Mouse (Mus musculus) cerebellum, postnatal 25 days (tissue): ENCODE data around the gene Olfr16.

Source experiments
- DNase-seq, 2 experiments: peaks; one replicate each; pipeline ENCODE4 v3.0.0; 2021; ENCODE audit warnings: mixed read lengths in 2 of 2

Gene Olfr16

GRCm38 (mm10) chr1:172950160-172950559, at the start of gene Olfr16:
TSS of gene Olfr16 (plus strand) at chr1:172950409.
- no peak for DNase-seq

DNA sequence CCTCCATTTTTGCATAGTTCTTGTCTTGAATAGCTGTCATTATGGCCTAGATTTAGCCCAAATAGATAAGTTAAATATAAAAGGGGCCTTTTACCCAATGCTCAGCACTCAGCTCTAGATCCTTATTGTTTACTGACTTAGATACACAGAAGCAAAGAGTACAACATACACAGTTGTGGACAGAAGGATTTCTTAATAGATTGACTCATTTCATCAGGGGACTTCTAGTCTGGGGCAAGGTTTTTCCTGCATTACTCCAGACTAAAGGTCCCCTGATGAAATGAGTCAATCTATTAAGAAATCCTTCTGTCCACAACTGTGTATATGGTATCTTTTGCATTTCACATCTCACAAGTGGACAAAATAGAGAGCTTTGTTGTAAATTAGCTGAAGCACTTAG, 46.9 kb upstream of the Olfr16 start:
- DNase-seq = no peak

GRCm38 (mm10) chr1:172917115-172917514, 33.1 kb upstream of the Olfr16 start:
- DNase-seq = no peak

- DNase-seq = no peak
These were observed 31.8 kb upstream of the Olfr16 start for GRCm38 (mm10) chr1:172918450-172918849.

GRCm38 (mm10) chr1:172932197-172932596, 18.0 kb upstream of the Olfr16 start:
- DNase-seq = no peak

GRCm38 (mm10) chr1:172951171-172951720, 1.0 kb downstream of the Olfr16 start:
- no peak for DNase-seq

- no peak for DNase-seq
These were observed 5.2 kb downstream of the Olfr16 start for GRCm38 (mm10) chr1:172955376-172955775.

- no peak for DNase-seq
These were observed 10.2 kb downstream of the Olfr16 start for GRCm38 (mm10) chr1:172960452-172960851.

- no peak for DNase-seq
These were observed 39.8 kb downstream of the Olfr16 start for GRCm38 (mm10) chr1:172989794-172990634.

GRCm38 (mm10) chr1:172990635-172991009, 40.4 kb downstream of the Olfr16 start:
- no peak for DNase-seq
